Mouse (Mus musculus): ENCODE results near the gene Arhgdia. TPM values are rescaled to one million over a fixed set of nuclear protein-coding genes. Genes with fewer than 3 reads are reported as not detected.

The Arhgdia gene
- polyA plus RNA-seq, 1 experiment from 2014 or later, result 464 TPM

Small RNA genes lying within 50 kb of the gene (microRNA-seq; reads per million reads assigned to microRNA genes)
- 2.0 reads per million for gene Mir6936

Other genes starting within 250 kb of the Arhgdia start
- 3,835 and 3,917 TPM in 2 replicates for gene Actg1, start 233.1 kb downstream of the Arhgdia start, polyA plus RNA-seq (2015; fragmentation: Nextera tagmentation; extraction: Ambion mirVana)
- gene Fscn2, start 220.1 kb downstream of the Arhgdia start, polyA plus RNA-seq (2015; fragmentation: Nextera tagmentation; extraction: Ambion mirVana), result 0.97 and 1.3 TPM in 2 replicates
- 72.1 and 74.1 TPM in 2 replicates for gene Faap100, start 202.9 kb downstream of the Arhgdia start, polyA plus RNA-seq (2015; fragmentation: Nextera tagmentation; extraction: Ambion mirVana)
- gene Nploc4, start 143.9 kb downstream of the Arhgdia start, polyA plus RNA-seq (2015; fragmentation: Nextera tagmentation; extraction: Ambion mirVana), result 34.8 and 35.2 TPM in 2 replicates
- not detected in 2 replicates for gene Tspan10, start 139.0 kb downstream of the Arhgdia start, polyA plus RNA-seq (2015; fragmentation: Nextera tagmentation; extraction: Ambion mirVana)
- 0.18 TPM in 1 of 2 replicates, not detected in the other for gene Pde6g, start 128.1 kb downstream of the Arhgdia start, polyA plus RNA-seq (2015; fragmentation: Nextera tagmentation; extraction: Ambion mirVana)
- gene Oxld1, start 123.6 kb downstream of the Arhgdia start, polyA plus RNA-seq (2015; fragmentation: Nextera tagmentation; extraction: Ambion mirVana), result 11.1 and 12.0 TPM in 2 replicates
- gene Ccdc137, start 123.5 kb downstream of the Arhgdia start, polyA plus RNA-seq (2015; fragmentation: Nextera tagmentation; extraction: Ambion mirVana), result 25.2 and 29.9 TPM in 2 replicates
- 49.1 and 50.8 TPM in 2 replicates for gene Arl16, start 114.0 kb downstream of the Arhgdia start, polyA plus RNA-seq (2015; fragmentation: Nextera tagmentation; extraction: Ambion mirVana)
- 111 and 113 TPM in 2 replicates for gene Mrpl12, start 97.0 kb downstream of the Arhgdia start, polyA plus RNA-seq (2015; fragmentation: Nextera tagmentation; extraction: Ambion mirVana)
- gene Slc25a10, start 89.8 kb downstream of the Arhgdia start, polyA plus RNA-seq (2015; fragmentation: Nextera tagmentation; extraction: Ambion mirVana), result 27.0 and 32.9 TPM in 2 replicates
- gene Gcgr, start 50.9 kb downstream of the Arhgdia start, polyA plus RNA-seq (2015; fragmentation: Nextera tagmentation; extraction: Ambion mirVana), result 0.09 TPM in 2 replicates
- 242 and 245 TPM in 2 replicates for gene Mcrip1, start 31.9 kb downstream of the Arhgdia start, polyA plus RNA-seq (2015; fragmentation: Nextera tagmentation; extraction: Ambion mirVana)
- 0.23 TPM in 1 of 2 replicates, not detected in the other for gene Ppp1r27, start 30.5 kb downstream of the Arhgdia start, polyA plus RNA-seq (2015; fragmentation: Nextera tagmentation; extraction: Ambion mirVana)
- 234 and 239 TPM in 2 replicates for gene P4hb, start 8.4 kb downstream of the Arhgdia start, polyA plus RNA-seq (2015; fragmentation: Nextera tagmentation; extraction: Ambion mirVana)
- 372 and 388 TPM in 2 replicates for gene Alyref, start 16.7 kb upstream of the Arhgdia start, polyA plus RNA-seq (2015; fragmentation: Nextera tagmentation; extraction: Ambion mirVana)
- gene Anapc11, start 16.8 kb upstream of the Arhgdia start, polyA plus RNA-seq (2015; fragmentation: Nextera tagmentation; extraction: Ambion mirVana), result 199 and 205 TPM in 2 replicates
- gene Npb, start 26.9 kb upstream of the Arhgdia start, polyA plus RNA-seq (2015; fragmentation: Nextera tagmentation; extraction: Ambion mirVana), result 0.51 and 0.65 TPM in 2 replicates
- gene Pcyt2, start 36.3 kb upstream of the Arhgdia start, polyA plus RNA-seq (2015; fragmentation: Nextera tagmentation; extraction: Ambion mirVana), result 167 and 174 TPM in 2 replicates
- 51.4 and 53.1 TPM in 2 replicates for gene Sirt7, start 43.6 kb upstream of the Arhgdia start, polyA plus RNA-seq (2015; fragmentation: Nextera tagmentation; extraction: Ambion mirVana)
- gene Mafg, start 52.0 kb upstream of the Arhgdia start, polyA plus RNA-seq (2015; fragmentation: Nextera tagmentation; extraction: Ambion mirVana), result 42.1 and 44.1 TPM in 2 replicates
- gene Pycr1, start 62.1 kb upstream of the Arhgdia start, polyA plus RNA-seq (2015; fragmentation: Nextera tagmentation; extraction: Ambion mirVana), result 30.9 and 35.3 TPM in 2 replicates
- gene Myadml2, start 66.5 kb upstream of the Arhgdia start, polyA plus RNA-seq (2015; fragmentation: Nextera tagmentation; extraction: Ambion mirVana), result 0.47 TPM in 1 of 2 replicates, not detected in the other
- gene Notum, start 79.6 kb upstream of the Arhgdia start, polyA plus RNA-seq (2015; fragmentation: Nextera tagmentation; extraction: Ambion mirVana), result 0.46 and 1.1 TPM in 2 replicates
- 144 and 154 TPM in 2 replicates for gene Aspscr1, start 91.3 kb upstream of the Arhgdia start, polyA plus RNA-seq (2015; fragmentation: Nextera tagmentation; extraction: Ambion mirVana)
- 97.9 and 103 TPM in 2 replicates for gene Cenpx, start 132.1 kb upstream of the Arhgdia start, polyA plus RNA-seq (2015; fragmentation: Nextera tagmentation; extraction: Ambion mirVana)
- gene Lrrc45, start 132.3 kb upstream of the Arhgdia start, polyA plus RNA-seq (2015; fragmentation: Nextera tagmentation; extraction: Ambion mirVana), result 94.1 and 94.8 TPM in 2 replicates
- gene Rac3, start 139.8 kb upstream of the Arhgdia start, polyA plus RNA-seq (2015; fragmentation: Nextera tagmentation; extraction: Ambion mirVana), result 245 and 251 TPM in 2 replicates
- gene Dcxr, start 145.7 kb upstream of the Arhgdia start, polyA plus RNA-seq (2015; fragmentation: Nextera tagmentation; extraction: Ambion mirVana), result 9.0 and 9.3 TPM in 2 replicates
- gene Cbr2, start 150.5 kb upstream of the Arhgdia start, polyA plus RNA-seq (2015; fragmentation: Nextera tagmentation; extraction: Ambion mirVana), result 0.64 and 0.69 TPM in 2 replicates
- gene Hmga1b, start 181.2 kb upstream of the Arhgdia start, polyA plus RNA-seq (2015; fragmentation: Nextera tagmentation; extraction: Ambion mirVana), result 1.8 and 2.4 TPM in 2 replicates
- gene Rfng, start 202.6 kb upstream of the Arhgdia start, polyA plus RNA-seq (2015; fragmentation: Nextera tagmentation; extraction: Ambion mirVana), result 88.5 and 94.5 TPM in 2 replicates
- gene Gps1, start 202.6 kb upstream of the Arhgdia start, polyA plus RNA-seq (2015; fragmentation: Nextera tagmentation; extraction: Ambion mirVana), result 276 and 287 TPM in 2 replicates
- 50.0 and 50.1 TPM in 2 replicates for gene Dus1l, start 214.8 kb upstream of the Arhgdia start, polyA plus RNA-seq (2015; fragmentation: Nextera tagmentation; extraction: Ambion mirVana)
- gene Fasn, start 242.9 kb upstream of the Arhgdia start, polyA plus RNA-seq (2015; fragmentation: Nextera tagmentation; extraction: Ambion mirVana), result 78.3 and 80.6 TPM in 2 replicates